Mouse (Mus musculus) layer of hippocampus, postnatal 14 days (tissue): ENCODE results near the gene Plekhs1. TPM values are rescaled to one million over a fixed set of nuclear protein-coding genes. Genes with fewer than 3 reads are reported as not detected.
"Not testable (repeated sequence)": the region's sequence is repeated elsewhere in the genome, so short reads cannot be mapped to it uniquely, and the experiment has no call there.

Source experiments
- DNase-seq, 2 experiments: peaks; one replicate each; pipeline ENCODE4 v3.0.0; 2021 to 2022; ENCODE audit warnings: low spot score in 2 of 2, mixed read lengths in 1 of 2
- total RNA-seq, 2 experiments: library from RNA; stranded (reverse); gene quantifications; 2 replicates each; pipeline ENCODE4 v1.2.3; 2021

Plekhs1 gene
- total RNA-seq, 2 experiments from 2014 or later: 0.45 to 1.1 TPM

- not testable (repeated sequence) for DNase-seq
These were observed 49.8 kb downstream of the Plekhs1 start for GRCm38 (mm10) chr19:56511207-56511606.

GRCm38 (mm10) chr19:56513527-56513926 lies 52.1 kb downstream of the Plekhs1 start:
- not testable (repeated sequence) for DNase-seq

GRCm38 (mm10) chr19:56519408-56519807 lies 58.0 kb downstream of the Plekhs1 start:
- DNase-seq: not testable (repeated sequence)

- not testable (repeated sequence) for DNase-seq
These were observed 69.1 kb downstream of the Plekhs1 start for GRCm38 (mm10) chr19:56530529-56530928.

- no peak for DNase-seq
These were observed 69.8 kb downstream of the Plekhs1 start for GRCm38 (mm10) chr19:56531251-56531650.

- no peak for DNase-seq
These were observed 72.0 kb downstream of the Plekhs1 start for GRCm38 (mm10) chr19:56533291-56534071.

GRCm38 (mm10) chr19:56534337-56534736 lies 72.9 kb downstream of the Plekhs1 start:
- no peak for DNase-seq

GRCm38 (mm10) chr19:56535064-56535463 lies 73.6 kb downstream of the Plekhs1 start:
- no peak for DNase-seq

GRCm38 (mm10) chr19:56535765-56536164 lies 74.3 kb downstream of the Plekhs1 start:
- no peak for DNase-seq

Other genes starting within 250 kb of the Plekhs1 start
- not detected for gene Habp2, start 174.5 kb upstream of the Plekhs1 start, total RNA-seq
- under 1 TPM; 0.14 to 0.25 TPM for gene Nrap, start 71.6 kb upstream of the Plekhs1 start, total RNA-seq
- gene Casp7, start 64.5 kb upstream of the Plekhs1 start, total RNA-seq: 1 to 10 TPM; 5.1 to 6.3 TPM
- gene Dclre1a, start 86.6 kb downstream of the Plekhs1 start, total RNA-seq: 1 to 10 TPM; 7.3 to 7.4 TPM
- gene Nhlrc2, start 86.6 kb downstream of the Plekhs1 start, total RNA-seq: 10 to 100 TPM; 11.0 to 11.3 TPM